Mouse (Mus musculus): ENCODE measurements at regions not wholly inside any gene's neighbourhood (a gene's known extent, or its start where the extent isn't known, plus 50 kb on each side); places are given as distances from the start of the nearest gene placed in this dataset.

DNA sequence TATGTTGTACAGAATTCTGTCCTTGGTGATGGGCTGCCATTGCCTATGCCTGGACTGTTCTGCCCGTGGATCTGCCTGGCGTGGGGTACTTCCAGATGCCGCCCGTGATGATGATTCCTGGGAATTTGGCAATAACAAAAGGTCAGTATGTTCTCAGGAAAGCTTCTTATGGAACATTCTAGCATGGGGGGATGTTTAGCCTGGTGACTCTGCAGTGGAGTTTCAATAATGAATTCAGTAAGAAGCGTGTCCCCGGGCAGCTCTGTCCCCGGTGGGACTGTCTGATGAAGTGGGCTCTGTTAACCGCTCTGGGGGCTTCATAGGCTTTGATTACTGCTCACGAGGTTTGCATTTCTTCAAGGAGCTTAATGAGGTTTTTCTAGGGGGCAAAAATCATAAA lies 252.9 kb upstream of the Daam1 start:
- TF ChIP-seq CTCF (IDR thresholded peaks at IDR 0.05; ENCODE audit: borderline replicate concordance, control insufficient read depth, extremely low read depth, insufficient read depth, low read length, poor library complexity) (no peak), POLR2A (IDR thresholded peaks at IDR 0.05; ENCODE audit: control insufficient read depth, extremely low read depth, insufficient read depth, low read length, poor library complexity) (no peak)
